8 mouse cellular contexts compared by ENCODE assay signal in the genomic region with DNA sequence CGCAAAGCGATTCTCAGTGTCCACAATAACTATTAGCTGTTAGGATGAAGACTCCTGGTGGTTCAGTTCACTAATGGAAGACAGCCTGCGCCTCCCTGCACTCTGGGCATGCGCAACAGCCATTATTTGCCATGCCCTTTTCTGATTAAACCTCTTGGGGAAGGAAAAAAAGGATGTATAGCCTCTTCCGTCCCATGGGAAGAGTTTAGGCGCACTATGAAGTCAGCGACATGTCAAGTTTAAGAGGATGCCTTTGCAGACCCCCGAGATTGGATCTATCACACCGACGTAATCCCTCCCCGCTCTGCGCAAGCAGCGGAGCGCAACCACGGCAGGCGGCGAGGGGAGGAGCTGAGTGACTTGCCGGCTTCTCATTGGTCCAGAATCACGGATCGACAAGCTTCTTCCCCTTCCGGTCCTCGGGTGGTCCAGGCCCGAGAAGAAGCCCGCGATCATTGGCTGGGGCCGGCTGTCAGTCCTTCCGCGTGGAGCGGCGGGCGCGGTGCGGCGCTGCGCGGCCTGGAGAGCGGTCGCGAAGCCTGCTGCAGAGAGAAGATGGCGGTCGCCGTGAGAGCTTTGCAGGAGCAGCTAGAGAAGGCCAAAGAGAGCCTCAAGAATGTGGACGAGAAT. TPM values are rescaled to one million over a fixed set of nuclear protein-coding genes. Genes with fewer than 3 reads are reported as not detected.
DNase-seq lines count a peak whose midpoint lies in the region; ATAC-seq lines count a peak whose summit lies in the region.

A gene (plus strand): TSS at position 437 of the 630 bp plus-strand sequence.

- H3K36me3 ChIP-seq in heart, embryonic 10.5 days: peaks cover 37% of the 10 kb centered on the region
- peaks cover 35% of the 10 kb centered on the region for H3K36me3 ChIP-seq in kidney, embryonic 15.5 days

- H3K9me3 ChIP-seq in heart, embryonic 10.5 days: no peaks in the 10 kb centered on the region
- H3K9me3 ChIP-seq in kidney, embryonic 15.5 days (replicated peaks): no peaks in the 10 kb centered on the region

- H3K4me1 ChIP-seq in heart, embryonic 10.5 days: peaks cover 10% of the 10 kb centered on the region; the same call in 1 of the 2 replicates
- H3K4me1 ChIP-seq in kidney, embryonic 15.5 days: peaks cover 13% of the 10 kb centered on the region; the same call in 1 of the 2 replicates

- under 1% methylated on average over 43 of the region's 43 CpGs for WGBS in heart, embryonic 10.5 days
- under 1% methylated on average over 43 of the region's 43 CpGs for WGBS in kidney, embryonic 15.5 days

- peak within 1 kb of the TSS; percentile 81 for H3K4me2 ChIP-seq in kidney, embryonic 15.5 days

- peak; percentile 100 for ATAC-seq in erythroblast, adult 5-6 weeks (replicated peaks; ENCODE audit: low FRiP score, poor library complexity, severe bottlenecking)
- ATAC-seq in kidney, embryonic 15.5 days (replicated peaks; ENCODE audit: low FRiP score): peak; percentile 100
- ATAC-seq in monocyte, adult 5-6 weeks (replicated peaks; ENCODE audit: insufficient number of reproducible peaks, low FRiP score, low TSS enrichment, poor library complexity, severe bottlenecking): peak; percentile 99

- H3K9ac ChIP-seq in kidney, embryonic 15.5 days: peak within 1 kb of the TSS; percentile 100

- peak within 1 kb of the TSS; percentile 99 for H3K4me3 ChIP-seq in heart, embryonic 10.5 days
- peak within 1 kb of the TSS; percentile 100 for H3K4me3 ChIP-seq in kidney, embryonic 15.5 days (replicated peaks)

- peak within 1 kb of the TSS; percentile 100 for H3K27ac ChIP-seq in heart, embryonic 10.5 days
- H3K27ac ChIP-seq in kidney, embryonic 15.5 days: peak within 1 kb of the TSS; percentile 96

- DNase-seq in B cell, adult 2 months: peak; percentile 93 to 95
- DNase-seq in brain, adult 2 months (ENCODE audit: low read depth, low spot score): peak; percentile 99
- peak; percentile 99 for DNase-seq in heart, embryonic 10.5 days (ENCODE audit: low spot score)
- DNase-seq in liver: peak; percentile 97
- DNase-seq in spleen, postnatal 4 days (ENCODE audit: low spot score in 2 of 2): peak; percentile 96

- 0 out of 2 replicates have a peak, but pooled peaks cover 4% of the 10 kb centered on the region for H3K27me3 ChIP-seq in heart, embryonic 10.5 days (ENCODE audit: insufficient read depth, poor library complexity, severe bottlenecking)
- H3K27me3 ChIP-seq in kidney, embryonic 15.5 days: no peaks in the 10 kb centered on the region

RNA-seq across cellular contexts. Expression of the gene that starts here (rescaled TPM):
- 22.3 and 24.5 TPM in 2 replicates for total RNA-seq in erythroblast, adult 5-6 weeks (2015; ENCODE audit: low replicate concordance)
- 23.3 and 40.4 TPM in 2 replicates for total RNA-seq in erythroblast, adult 5-6 weeks (2017; ENCODE audit: low replicate concordance)
- 76.5 and 89.5 TPM in 2 replicates for polyA plus RNA-seq in heart, embryonic 10.5 days (2016; fragmentation: Nextera tagmentation; extraction: Ambion mirVana)
- polyA plus RNA-seq in kidney, embryonic 15.5 days (2015; fragmentation: Nextera tagmentation; extraction: Ambion mirVana): 105 and 114 TPM in 2 replicates
- total RNA-seq in monocyte, adult 5-6 weeks (2017): 109 to 145 TPM (median 133 TPM) in 3 replicates

Comparison
In these comparisons a context has a peak if more than half of its experiments do, and no peak if none do; other contexts are left out.
1. Peak in every context shown above with its lines: DNase-seq, ATAC-seq, H3K4me3 ChIP-seq and H3K27ac ChIP-seq.